Mouse (Mus musculus): ENCODE data around the gene Cfap46.

- TF ChIP-seq FLI1 (IDR thresholded peaks at IDR 0.05; ENCODE audit: low read length) (no peak), GATA1 (IDR thresholded peaks at IDR 0.05; ENCODE audit: borderline replicate concordance, low read length) (no peak)
Measured at GRCm38 (mm10) chr7:139705081-139705480, 21.5 kb upstream of the Cfap46 start.

Measured in megakaryocyte, embryonic 14.5 days (primary cell).